Mouse (Mus musculus) lung, adult 18-20 months (tissue): ENCODE data around the gene Cog1.
A peak's percentile ranks its signal among the peaks of the same experiment; 100 is the strongest.

Experiments used
- DNase-seq, 2 experiments: peaks; one replicate each; pipeline ENCODE4 v3.0.0; 2022; ENCODE audit warnings: mixed read lengths in 2 of 2

Gene Cog1

GRCm38 (mm10) chr11:113705966-113706652 lies 57.1 kb downstream of the Cog1 start:
- no peak for DNase-seq

DNA sequence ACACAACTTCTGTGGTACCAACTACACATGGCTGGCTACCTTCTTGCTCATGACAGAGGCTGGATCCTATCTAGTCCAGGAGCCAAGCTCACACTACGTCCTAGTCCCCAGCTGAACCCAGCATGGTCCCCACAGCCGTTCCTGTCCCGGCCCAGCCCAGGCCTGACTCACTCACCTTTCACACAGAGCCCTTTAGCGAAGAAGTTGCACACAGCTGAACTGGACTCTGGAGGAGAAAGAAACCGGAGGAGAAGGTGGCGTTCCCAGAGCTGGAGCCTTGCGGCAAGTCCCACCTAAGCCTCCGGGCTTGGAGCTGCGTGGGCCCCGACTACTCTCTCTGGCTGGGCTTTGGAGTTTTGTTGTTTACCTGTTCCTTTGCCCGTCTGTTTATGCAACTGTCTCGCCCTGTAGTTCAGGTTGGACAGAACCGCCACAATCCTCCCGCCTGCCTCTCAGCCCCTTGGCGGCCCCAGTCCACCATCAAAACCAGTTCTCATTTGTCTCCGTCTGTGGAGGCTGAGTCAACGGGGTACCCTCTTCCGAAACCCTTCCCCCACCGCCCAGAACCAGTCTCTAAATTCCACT lies 59.8 kb downstream of the Cog1 start:
- DNase-seq, result no peak

GRCm38 (mm10) chr11:113709272-113709671 lies 60.3 kb downstream of the Cog1 start:
- no peak for DNase-seq

DNA sequence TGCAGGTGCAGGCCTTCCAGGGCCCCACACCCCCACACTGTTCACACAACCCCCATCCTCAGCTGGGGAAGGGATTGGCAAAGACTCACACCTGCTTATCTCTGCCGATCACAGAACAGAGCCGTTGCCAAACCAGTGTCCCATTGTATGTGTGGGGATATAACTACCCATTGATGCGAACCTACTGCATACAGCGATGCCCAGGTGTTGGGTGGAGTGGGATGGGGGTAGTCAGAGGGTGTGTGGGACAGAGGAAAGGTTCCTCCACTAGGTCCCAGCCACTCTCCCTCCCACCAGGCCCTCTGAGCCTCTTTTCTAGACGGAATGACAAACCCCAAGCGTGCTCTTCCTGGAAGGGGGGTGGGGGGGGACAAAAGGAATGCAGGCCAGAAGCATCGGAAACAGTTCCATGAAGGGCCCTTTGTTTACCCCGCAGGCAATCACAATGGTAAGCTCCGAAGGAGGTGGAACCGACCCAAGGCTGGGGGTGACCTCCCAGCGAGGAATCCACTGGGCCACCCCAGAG lies 60.8 kb downstream of the Cog1 start, which contains the start of gene Cpsf4l:
Cpsf4l (minus strand) TSS at position 287 of the 526 bp plus-strand sequence.
- DNase-seq, result no peak

DNA sequence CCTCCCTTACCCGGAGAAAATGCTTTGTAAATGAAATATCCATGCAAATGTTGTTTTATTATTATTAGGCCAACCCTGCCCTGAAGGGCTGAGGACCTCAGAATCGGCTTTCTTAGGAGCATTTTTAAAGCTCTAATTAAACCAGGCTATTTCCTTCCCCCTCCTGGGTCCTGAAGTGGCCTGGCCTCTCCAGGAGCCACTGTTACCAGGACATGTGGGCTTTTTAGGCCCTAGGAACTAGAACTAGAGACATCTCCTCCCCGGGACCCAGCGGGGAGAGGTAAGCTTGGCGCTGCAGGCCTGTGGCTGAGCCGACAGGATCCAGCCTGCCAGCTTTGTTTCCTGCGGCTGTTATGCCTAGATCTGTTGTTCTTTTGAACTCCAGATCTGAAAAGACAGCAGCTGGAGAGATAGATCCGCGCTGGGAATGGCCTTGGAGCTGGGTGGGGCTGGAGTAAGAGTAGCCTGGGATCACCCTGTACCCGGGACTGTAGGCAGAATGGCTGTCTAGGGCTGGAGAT lies 61.3 kb downstream of the Cog1 start:
- no peak for DNase-seq

- no peak for DNase-seq
Observed at GRCm38 (mm10) chr11:113711061-113711460, 62.1 kb downstream of the Cog1 start.

GRCm38 (mm10) chr11:113715078-113715674 lies 66.2 kb downstream of the Cog1 start:
- DNase-seq, result peak in 1 of 2 experiments; percentile 41

- no peak for DNase-seq
Observed at GRCm38 (mm10) chr11:113716132-113716531, 67.2 kb downstream of the Cog1 start.
